Mouse (Mus musculus): ENCODE results near the gene Mars2.

Gene Mars2

GRCm38 (mm10) chr1:55236890-55237642 is at the start of gene Mars2:
Gene Mars2 (plus strand): TSS chr1:55237177.
- peak; percentile 96 for DNase-seq (ENCODE audit: low spot score)

- no peak for DNase-seq (ENCODE audit: low spot score)
Observed at GRCm38 (mm10) chr1:55192015-55192414, 45.0 kb upstream of the Mars2 start.

GRCm38 (mm10) chr1:55192824-55193223 is 44.2 kb upstream of the Mars2 start:
- no peak for DNase-seq (ENCODE audit: low spot score)

- DNase-seq (ENCODE audit: low spot score): peak; percentile 72
Observed at GRCm38 (mm10) chr1:55193316-55193715, 43.7 kb upstream of the Mars2 start.

GRCm38 (mm10) chr1:55194064-55194915 is 42.7 kb upstream of the Mars2 start:
- DNase-seq (ENCODE audit: low spot score): no peak

GRCm38 (mm10) chr1:55195021-55195420 is 42.0 kb upstream of the Mars2 start:
- no peak for DNase-seq (ENCODE audit: low spot score)

GRCm38 (mm10) chr1:55196327-55197003 is 40.5 kb upstream of the Mars2 start:
- DNase-seq (ENCODE audit: low spot score): no peak

- DNase-seq (ENCODE audit: low spot score): no peak
Observed at GRCm38 (mm10) chr1:55198719-55199118, 38.3 kb upstream of the Mars2 start.

GRCm38 (mm10) chr1:55201850-55202752 is 34.9 kb upstream of the Mars2 start:
- DNase-seq (ENCODE audit: low spot score): peak; percentile 34

- DNase-seq (ENCODE audit: low spot score): no peak
Observed at GRCm38 (mm10) chr1:55205808-55206327, 31.1 kb upstream of the Mars2 start.

GRCm38 (mm10) chr1:55207561-55207960 is 29.4 kb upstream of the Mars2 start:
- no peak for DNase-seq (ENCODE audit: low spot score)

GRCm38 (mm10) chr1:55208500-55209140 is 28.4 kb upstream of the Mars2 start:
- DNase-seq (ENCODE audit: low spot score): no peak

- peak; percentile 40 for DNase-seq (ENCODE audit: low spot score)
Observed at GRCm38 (mm10) chr1:55210202-55210965, 26.6 kb upstream of the Mars2 start.

GRCm38 (mm10) chr1:55211081-55211480 is 25.9 kb upstream of the Mars2 start:
- DNase-seq (ENCODE audit: low spot score): no peak

GRCm38 (mm10) chr1:55212771-55213170 is 24.2 kb upstream of the Mars2 start:
- DNase-seq (ENCODE audit: low spot score): no peak

- DNase-seq (ENCODE audit: low spot score): no peak
Observed at GRCm38 (mm10) chr1:55213475-55213874, 23.5 kb upstream of the Mars2 start.

- no peak for DNase-seq (ENCODE audit: low spot score)
Observed at GRCm38 (mm10) chr1:55213936-55214335, 23.0 kb upstream of the Mars2 start.

- peak; percentile 74 for DNase-seq (ENCODE audit: low spot score)
Observed at GRCm38 (mm10) chr1:55215185-55215813, 21.7 kb upstream of the Mars2 start.

- DNase-seq (ENCODE audit: low spot score): peak; percentile 59
Observed at GRCm38 (mm10) chr1:55217191-55217590, 19.8 kb upstream of the Mars2 start.
